Mouse (Mus musculus) left cerebral cortex, adult 2 months (tissue): ENCODE measurements around the gene Zfp362. TPM values are rescaled to one million over a fixed set of nuclear protein-coding genes. Genes with fewer than 3 reads are reported as not detected.

ENCODE experiments used
- DNase-seq, 2 experiments: peaks; one replicate each; pipeline ENCODE4 v3.0.0; 2021 to 2022; ENCODE audit warnings: low spot score in 2 of 2, mixed read lengths in 1 of 2; ENCODE audit errors: extremely low spot score in 1 of 2
- H3K27ac ChIP-seq: fragments of 200-600 bp; 2 replicates; pipeline ENCODE4 v1.8.1; 2022
- H3K4me3 ChIP-seq: fragments of 200-600 bp; 2 replicates; pipeline ENCODE4 v1.8.1; 2022
- CTCF ChIP-seq: fragments of 200-600 bp; IDR thresholded peaks from 2 replicates; pipeline ENCODE4 v1.8.1; 2022; ENCODE audit warnings: antibody characterized with exemption, mild to moderate bottlenecking, moderate library complexity
- intact Hi-C: fragments of 180-260 bp; cut with DNase I; formaldehyde crosslinking; loops from one replicate; pipeline ENCODE4 v1.15.1; 2025
- total RNA-seq, 2 experiments: library from RNA; stranded (reverse); gene quantifications; 2 replicates each; pipeline ENCODE4 v1.2.3; 2021

The Zfp362 gene
- total RNA-seq, 2 experiments from 2014 or later = 27.1 to 28.1 TPM

- no peak for DNase-seq
- H3K27ac ChIP-seq = no peak overlapping the region
- intact Hi-C loops = no loop called here
- no peak for TF ChIP-seq CTCF
- H3K4me3 ChIP-seq = no peak overlapping the region
Measured at GRCm38 (mm10) chr4:128824131-128824530, 18.3 kb upstream of the Zfp362 start.

GRCm38 (mm10) chr4:128820568-128820967 lies 14.7 kb upstream of the Zfp362 start:
- no peak for DNase-seq
- TF ChIP-seq CTCF = no peak
- intact Hi-C loops = no loop called here
- H3K27ac ChIP-seq = no peak overlapping the region
- no peak overlapping the region for H3K4me3 ChIP-seq

- DNase-seq = no peak
- H3K27ac ChIP-seq = no peak overlapping the region
- no peak for TF ChIP-seq CTCF
- intact Hi-C loops = no loop called here
- H3K4me3 ChIP-seq = no peak overlapping the region
Measured at GRCm38 (mm10) chr4:128817011-128817410, 11.2 kb upstream of the Zfp362 start.

- Histone ChIP-seq H3K27ac (peak overlapping the region; percentile 81), H3K4me3 (peak overlapping the region; percentile 63)
- intact Hi-C loops = no loop called here
- peak; percentile 77 to 84 for DNase-seq
- TF ChIP-seq CTCF = peak; percentile 27
Measured at GRCm38 (mm10) chr4:128811382-128812056, 5.7 kb upstream of the Zfp362 start.

- H3K27ac ChIP-seq = peak overlapping the region; percentile 72
- intact Hi-C loops = no loop called here
Measured at GRCm38 (mm10) chr4:128806827-128807179, 958 bp upstream of the Zfp362 start.

GRCm38 (mm10) chr4:128805150-128806042 lies 449 bp downstream of the Zfp362 start:
- H3K4me3 ChIP-seq = peak overlapping the region; percentile 90
- DNase-seq = peak; percentile 38 to 42
- no peak for TF ChIP-seq CTCF
- intact Hi-C loops = no loop called here
- peak overlapping the region; percentile 81 for H3K27ac ChIP-seq

More at GRCm38 (mm10) chr4:128806827-128807179, 958 bp upstream of the Zfp362 start:
- H3K4me3 ChIP-seq = peak overlapping the region; percentile 64
- peak in 1 of 2 experiments; percentile 38 for DNase-seq
- TF ChIP-seq CTCF = no peak

- DNase-seq = no peak
- intact Hi-C loops = no loop called here
- H3K4me3 ChIP-seq = peak overlapping the region; percentile 90
- H3K27ac ChIP-seq = peak overlapping the region; percentile 32; the same call in 1 of the 2 replicates
- no peak for TF ChIP-seq CTCF
Measured at GRCm38 (mm10) chr4:128804426-128805149, 1.3 kb downstream of the Zfp362 start.

- Histone ChIP-seq H3K4me3 (no peak overlapping the region), H3K27ac (no peak overlapping the region)
- intact Hi-C loops = no loop called here
- no peak for DNase-seq
- no peak for TF ChIP-seq CTCF
Measured at GRCm38 (mm10) chr4:128803569-128803968, 2.3 kb downstream of the Zfp362 start.

- intact Hi-C loops = no loop called here
- TF ChIP-seq CTCF = no peak
- H3K4me3 ChIP-seq = no peak overlapping the region
- no peak for DNase-seq
- no peak overlapping the region for H3K27ac ChIP-seq
Measured at GRCm38 (mm10) chr4:128801675-128802465, 4.0 kb downstream of the Zfp362 start.

GRCm38 (mm10) chr4:128796788-128797187 lies 9.1 kb downstream of the Zfp362 start:
- no peak for TF ChIP-seq CTCF

GRCm38 (mm10) chr4:128795596-128795995 lies 10.2 kb downstream of the Zfp362 start:
- no peak for DNase-seq
- H3K4me3 ChIP-seq = no peak overlapping the region
- no peak for TF ChIP-seq CTCF
- no peak overlapping the region for H3K27ac ChIP-seq
- intact Hi-C loops = no loop called here

More at GRCm38 (mm10) chr4:128796788-128797187, 9.1 kb downstream of the Zfp362 start:
- Histone ChIP-seq H3K4me3 (no peak overlapping the region), H3K27ac (no peak overlapping the region)
- intact Hi-C loops = no loop called here
- no peak for DNase-seq
